Mouse (Mus musculus): ENCODE results near the gene Sipa1l3.

Gene Sipa1l3

GRCm38 (mm10) chr7:29288079-29288478 is 230.4 kb downstream of the Sipa1l3 start:
- no peak for DNase-seq (ENCODE audit: extremely low spot score, low spot score)

- DNase-seq (ENCODE audit: extremely low spot score, low spot score), result no peak
These were observed 231.0 kb downstream of the Sipa1l3 start for GRCm38 (mm10) chr7:29287481-29287880.

GRCm38 (mm10) chr7:29284523-29284922 is 233.9 kb downstream of the Sipa1l3 start:
- DNase-seq (ENCODE audit: extremely low spot score, low spot score), result no peak

GRCm38 (mm10) chr7:29283876-29284275 is 234.6 kb downstream of the Sipa1l3 start:
- DNase-seq (ENCODE audit: extremely low spot score, low spot score), result no peak

- no peak for DNase-seq (ENCODE audit: extremely low spot score, low spot score)
These were observed 236.3 kb downstream of the Sipa1l3 start for GRCm38 (mm10) chr7:29282074-29282554.

GRCm38 (mm10) chr7:29281201-29282073 is 237.0 kb downstream of the Sipa1l3 start, which contains the start of gene Spint2:
Gene Spint2 (minus strand): TSS chr7:29281912.
- peak; percentile 60 for DNase-seq (ENCODE audit: extremely low spot score, low spot score)

- DNase-seq (ENCODE audit: extremely low spot score, low spot score), result no peak
These were observed 237.6 kb downstream of the Sipa1l3 start for GRCm38 (mm10) chr7:29280801-29281200.

- DNase-seq (ENCODE audit: extremely low spot score, low spot score), result no peak
These were observed 238.5 kb downstream of the Sipa1l3 start for GRCm38 (mm10) chr7:29279924-29280323.

GRCm38 (mm10) chr7:29279261-29279660 is 239.2 kb downstream of the Sipa1l3 start:
- no peak for DNase-seq (ENCODE audit: extremely low spot score, low spot score)

- DNase-seq (ENCODE audit: extremely low spot score, low spot score), result no peak
These were observed 240.9 kb downstream of the Sipa1l3 start for GRCm38 (mm10) chr7:29277510-29277909.

- no peak for DNase-seq (ENCODE audit: extremely low spot score, low spot score)
These were observed 241.7 kb downstream of the Sipa1l3 start for GRCm38 (mm10) chr7:29276715-29277114.

- no peak for DNase-seq (ENCODE audit: extremely low spot score, low spot score)
These were observed 246.6 kb downstream of the Sipa1l3 start for GRCm38 (mm10) chr7:29271687-29272465.

- no peak for DNase-seq (ENCODE audit: extremely low spot score, low spot score)
These were observed 248.0 kb downstream of the Sipa1l3 start for GRCm38 (mm10) chr7:29270445-29270844.

All from neural tube, embryonic 10.5 days (tissue).